Mouse (Mus musculus) lung, postnatal 0 days (tissue): ENCODE results near the gene Mgat4b. TPM values are rescaled to one million over a fixed set of nuclear protein-coding genes. Genes with fewer than 3 reads are reported as not detected.

Experiments used
- ATAC-seq: fragments of 200-750 bp; cut with Nextera tagmentation; 2 replicates; pipeline ENCODE4 v1.8.0; 2017; ENCODE audit warnings: moderate library complexity
- DNase-seq: peaks from one replicate; pipeline ENCODE4 v3.0.0-alpha.2; 2016; ENCODE audit warnings: low spot score
- H3K27ac ChIP-seq: fragments of 300-500 bp; sonication (generic); 2 replicates; pipeline ENCODE4 v1.5.1; 2014; ENCODE audit warnings: antibody characterized with exemption, mild to moderate bottlenecking, low read length, mixed read lengths
- H3K27me3 ChIP-seq: fragments of 300-500 bp; sonication (generic); replicated peaks from 2 replicates; pipeline ENCODE4 v1.6.1; 2014; ENCODE audit warnings: low read length, mixed read lengths; ENCODE audit not compliant: insufficient read depth
- H3K36me3 ChIP-seq: fragments of 300-500 bp; sonication (generic); 2 replicates; pipeline ENCODE4 v1.6.1; 2014; ENCODE audit warnings: low read length, mixed read lengths; ENCODE audit not compliant: insufficient read depth
- H3K4me1 ChIP-seq: fragments of 300-500 bp; sonication (generic); 2 replicates; pipeline ENCODE4 v1.6.1; 2014; ENCODE audit warnings: antibody characterized with exemption, low read depth, low read length, mixed read lengths; ENCODE audit not compliant: insufficient read depth
- H3K4me2 ChIP-seq: fragments of 300-500 bp; sonication (generic); replicated peaks from 2 replicates; pipeline ENCODE4 v1.6.1; 2014; ENCODE audit warnings: low read depth, mild to moderate bottlenecking, low read length, moderate library complexity, mixed read lengths
- H3K4me3 ChIP-seq: fragments of 300-500 bp; sonication (generic); 2 replicates; pipeline ENCODE4 v1.5.1; 2014; ENCODE audit warnings: low read depth, low read length
- H3K9ac ChIP-seq: fragments of 300-500 bp; sonication (generic); replicated peaks from 2 replicates; pipeline ENCODE4 v1.6.1; 2014; ENCODE audit warnings: low read depth, mild to moderate bottlenecking
- H3K9me3 ChIP-seq: fragments of 300-500 bp; sonication (generic); 2 replicates; pipeline ENCODE4 v1.6.1; 2016; ENCODE audit warnings: low read length, mixed read lengths
- CTCF ChIP-seq: IDR thresholded peaks from 2 replicates; pipeline ENCODE4 v1.5.1; 2016; ENCODE audit warnings: antibody characterized with exemption, mild to moderate bottlenecking
- EP300 ChIP-seq: IDR thresholded peaks from 2 replicates; pipeline ENCODE4 v1.6.1; 2016; ENCODE audit warnings: antibody characterized with exemption, mild to moderate bottlenecking, control low read depth
- WGBS: fragments of 180-500 bp; shearing (Covaris S2); extraction: QIAGEN DNeasy Blood & Tissue Kit; methylation state at CpG from one replicate; pipeline ENCODE4 v1.1.7; 2014; 5-methylcytosine and 5-hydroxymethylcytosine counted together
- polyA plus RNA-seq: library from polyadenylated mRNA; unstranded; fragments of >200 nt; fragmentation: Nextera tagmentation; extraction: Ambion mirVana; gene quantifications from 2 replicates; pipeline ENCODE4 v1.2.1, GENCODE M21; 2015

Mgat4b gene
- polyA plus RNA-seq, 1 experiment from 2014 or later = 43.4 TPM

DNA sequence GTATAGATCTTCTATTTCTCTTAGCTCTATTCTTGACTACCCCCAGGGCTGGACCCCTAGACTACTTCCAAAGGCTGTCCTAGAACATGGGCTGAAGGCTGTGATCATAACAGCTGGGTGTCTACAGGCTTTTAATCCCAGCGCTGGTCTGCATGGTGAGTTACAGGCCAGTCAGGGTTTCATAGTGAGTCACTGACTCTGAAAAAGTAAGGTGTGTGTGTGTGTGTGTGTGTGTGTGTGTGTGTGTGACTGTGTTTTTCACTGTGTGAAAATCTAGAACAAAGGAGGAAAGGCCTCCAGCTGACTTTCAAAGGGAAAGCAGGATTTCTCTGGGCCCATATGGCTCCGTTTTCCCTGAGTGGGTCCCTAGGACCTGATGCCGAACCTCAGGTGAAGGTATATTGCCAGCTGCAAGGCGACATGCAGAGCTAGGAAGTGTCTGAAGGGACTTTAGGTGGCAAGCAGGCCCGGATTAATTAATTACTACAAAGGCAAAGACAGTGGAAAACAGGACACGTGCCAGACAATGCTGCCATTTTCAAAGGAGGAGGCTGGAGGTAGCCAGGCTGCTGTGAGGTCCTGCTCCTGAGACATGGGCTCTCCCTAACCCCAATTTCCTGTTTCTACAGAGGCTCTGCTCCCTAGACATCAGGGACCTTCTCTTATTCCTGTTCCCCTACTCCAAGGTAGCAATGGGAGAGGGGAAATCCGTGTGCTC lies 12.0 kb downstream of the Mgat4b start:
- DNase-seq (no peak), ATAC-seq (no peak)
- Histone ChIP-seq H3K4me1 (peaks cover 11% of the 10 kb centered on the region; the same call in 1 of the 2 replicates), H3K4me2 (no peak overlapping the region), H3K4me3 (no peak overlapping the region), H3K27ac (no peak overlapping the region), H3K27me3 (no peaks in the 10 kb centered on the region), H3K9me3 (no peaks in the 10 kb centered on the region), H3K9ac (no peak overlapping the region), H3K36me3 (no peaks in the 10 kb centered on the region)
- TF ChIP-seq CTCF = no peak
- TF ChIP-seq EP300 = no peak
- 73% methylated on average over 7 of the region's 7 CpGs for WGBS

DNA sequence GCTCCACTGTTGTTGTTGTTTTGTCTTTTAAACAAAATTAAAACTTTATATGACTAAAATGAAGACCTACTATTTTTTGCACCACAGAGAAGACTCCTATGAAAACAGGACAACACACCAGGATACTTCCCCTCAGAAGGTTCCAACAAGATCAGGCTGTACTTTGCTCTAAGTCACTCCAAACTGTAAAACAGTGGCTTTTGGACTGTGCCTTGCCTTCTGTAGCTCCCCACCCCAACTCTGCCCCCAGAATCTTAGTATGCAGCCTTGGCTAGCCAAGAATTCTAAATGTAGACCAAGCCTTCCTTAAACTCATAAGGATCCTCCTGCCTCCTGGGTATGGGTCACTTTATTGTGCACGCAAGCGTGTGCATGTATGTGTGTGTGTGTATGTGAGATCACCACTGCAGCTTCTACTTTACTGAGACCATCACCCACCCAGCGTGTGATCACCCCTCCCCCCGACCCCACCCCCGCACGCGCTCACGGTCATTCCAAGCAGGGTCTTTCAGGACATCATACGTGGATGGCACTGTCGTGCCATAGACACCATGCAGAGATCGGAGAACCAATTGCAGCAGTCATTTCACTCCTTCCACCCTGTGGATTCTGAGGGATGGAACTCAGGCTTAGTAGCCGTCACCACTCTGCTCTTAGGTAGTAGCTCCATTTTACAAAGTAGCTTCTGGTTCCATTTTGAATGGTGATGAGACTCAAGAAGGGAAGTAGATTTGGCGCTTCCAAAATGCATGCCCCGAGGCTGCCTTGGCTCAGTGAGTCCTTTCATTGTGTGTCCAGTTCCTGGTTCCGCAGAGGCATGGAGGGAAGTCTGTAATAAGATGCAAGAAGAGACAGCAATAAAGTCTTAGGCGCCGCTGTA lies 13.3 kb downstream of the Mgat4b start:
- Histone ChIP-seq H3K36me3 (no peaks in the 10 kb centered on the region), H3K4me2 (peak overlapping the region; percentile 99), H3K4me1 (peaks cover 16% of the 10 kb centered on the region; the same call in 1 of the 2 replicates), H3K9ac (peak overlapping the region; percentile 91; the same call in 1 of the 2 replicates), H3K27ac (peak overlapping the region; percentile 81; the same call in 1 of the 2 replicates), H3K4me3 (peak overlapping the region; percentile 71), H3K9me3 (no peaks in the 10 kb centered on the region), H3K27me3 (no peaks in the 10 kb centered on the region)
- ATAC-seq = no peak
- no peak for DNase-seq
- no peak for TF ChIP-seq CTCF
- TF ChIP-seq EP300 = no peak
- 7% methylated on average over 17 of the region's 17 CpGs for WGBS

DNA sequence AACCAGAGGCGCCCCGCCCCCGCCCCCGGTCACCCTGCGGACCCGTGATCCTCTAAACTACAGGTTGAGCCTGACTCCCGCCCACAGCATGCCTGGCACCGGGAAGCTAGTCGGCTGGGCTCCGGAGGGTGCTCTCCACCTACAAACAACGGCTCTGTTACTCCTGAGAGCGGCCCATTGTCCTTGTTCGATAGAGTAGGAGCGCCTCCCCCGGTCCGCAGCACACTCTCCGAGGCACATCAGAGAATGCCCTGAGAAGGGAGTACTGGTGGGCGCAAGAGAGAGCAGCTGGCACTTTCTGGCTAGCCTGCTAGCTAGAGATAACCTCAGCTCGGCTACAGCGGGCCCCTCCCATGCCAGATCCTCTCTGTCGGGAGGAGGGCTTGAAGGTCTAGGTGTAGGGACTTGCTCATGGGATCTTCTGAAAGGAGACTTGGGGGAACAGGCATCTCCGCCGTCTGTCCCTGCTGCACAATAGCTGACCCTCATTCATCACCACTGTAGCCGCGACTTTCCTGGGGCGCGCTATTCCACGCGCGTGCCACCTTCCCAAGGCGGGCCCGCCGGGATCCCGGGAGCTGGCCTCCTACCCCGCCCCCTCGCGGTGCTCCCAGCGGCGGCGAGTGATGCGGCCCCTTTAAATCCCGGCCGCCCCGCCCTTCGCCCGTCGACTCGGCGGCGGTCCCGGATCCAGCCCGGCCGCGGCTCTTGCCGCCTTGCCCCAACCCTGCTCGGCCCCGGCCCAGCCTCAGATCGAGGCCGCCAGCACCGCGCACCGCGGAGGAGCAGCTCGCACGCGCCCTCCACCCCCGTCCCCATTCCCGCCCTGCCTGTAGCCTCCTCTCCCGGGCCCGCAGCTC lies 14.2 kb downstream of the Mgat4b start:
- no peaks in the 10 kb centered on the region for H3K36me3 ChIP-seq
- peak; percentile 92 for DNase-seq

DNA sequence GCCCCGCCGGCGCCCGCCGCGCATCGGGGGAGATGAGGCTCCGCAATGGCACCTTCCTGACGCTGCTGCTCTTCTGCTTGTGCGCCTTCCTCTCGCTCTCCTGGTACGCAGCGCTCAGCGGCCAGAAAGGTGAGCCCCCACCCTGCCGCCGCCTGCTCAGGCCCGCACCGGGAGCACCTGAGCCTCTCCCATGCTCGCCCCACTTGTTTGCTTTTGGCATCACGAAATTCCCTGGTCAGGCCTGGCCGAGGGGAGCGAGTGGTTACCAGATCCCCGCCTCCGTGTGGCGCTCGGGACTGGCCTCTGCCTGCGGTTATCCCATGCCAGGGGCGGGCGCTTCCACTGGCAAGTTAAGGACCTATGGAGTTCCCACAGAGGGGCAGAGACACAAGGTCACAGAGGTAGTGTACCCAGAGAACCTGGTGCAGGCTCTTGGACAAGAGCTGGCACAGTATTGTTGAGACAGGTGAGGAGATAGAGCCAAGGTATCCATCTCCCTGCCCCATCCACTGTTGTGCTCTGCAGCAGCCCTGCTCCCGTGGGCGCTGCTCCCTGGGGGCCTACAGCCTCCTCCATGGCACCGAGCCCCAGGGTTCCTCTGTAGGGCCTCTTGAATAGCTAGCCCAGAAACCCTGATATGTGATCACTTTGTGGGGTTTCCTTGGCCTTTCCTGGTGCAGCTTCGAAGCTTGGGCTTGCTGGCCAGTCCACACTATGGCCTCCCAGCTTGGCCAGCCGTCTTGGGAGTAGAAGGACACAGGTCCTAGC lies 15.1 kb downstream of the Mgat4b start:
- DNase-seq = peak; percentile 59

More for the DNA sequence above, 14.2 kb downstream of the Mgat4b start:
- H3K9me3 ChIP-seq = no peaks in the 10 kb centered on the region
- peak overlapping the region; percentile 91 for H3K9ac ChIP-seq
- peak overlapping the region; percentile 99 for H3K4me2 ChIP-seq
- H3K27ac ChIP-seq = peak overlapping the region; percentile 81
- peaks cover 23% of the 10 kb centered on the region; the same call in 1 of the 2 replicates for H3K4me1 ChIP-seq
- H3K4me3 ChIP-seq = peak overlapping the region; percentile 71
- TF ChIP-seq EP300 = no peak
- peak; percentile 49 for TF ChIP-seq CTCF
- H3K27me3 ChIP-seq = no peaks in the 10 kb centered on the region
- ATAC-seq = peak; percentile 88
- under 1% methylated on average over 63 of the region's 70 CpGs for WGBS

DNA sequence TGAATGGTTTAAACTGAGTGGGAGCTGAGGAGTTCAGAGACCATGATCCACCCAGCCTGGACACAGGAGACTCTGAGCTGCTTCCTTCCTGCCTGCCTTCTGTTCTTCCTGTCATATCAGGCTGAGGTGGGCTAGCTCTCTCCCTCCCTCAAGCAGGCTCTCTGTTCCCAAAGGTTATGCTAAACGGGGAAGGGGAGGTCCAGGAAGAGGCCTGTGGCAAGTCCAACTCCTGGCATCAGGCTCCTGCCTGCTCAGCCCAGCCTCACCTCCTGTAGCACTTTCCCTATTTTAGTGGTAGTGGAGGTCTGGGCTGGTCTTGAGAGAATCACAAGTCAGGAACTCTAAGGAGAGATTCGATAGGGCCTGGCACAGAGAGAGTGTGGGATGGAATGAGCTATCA lies 15.7 kb downstream of the Mgat4b start:
- DNase-seq (no peak), ATAC-seq (no peak)
- Histone ChIP-seq H3K36me3 (0 out of 2 replicates have a peak, but pooled peaks cover under 1% of the 10 kb centered on the region), H3K4me1 (peaks cover 29% of the 10 kb centered on the region; the same call in 1 of the 2 replicates), H3K4me2 (peak overlapping the region; percentile 99), H3K9me3 (no peaks in the 10 kb centered on the region), H3K9ac (peak overlapping the region; percentile 91; the same call in 1 of the 2 replicates), H3K27ac (peak overlapping the region; percentile 81), H3K27me3 (no peaks in the 10 kb centered on the region), H3K4me3 (peak overlapping the region; percentile 71)
- TF ChIP-seq EP300 = no peak
- no peak for TF ChIP-seq CTCF
- 25% methylated on average over 2 of the region's 2 CpGs for WGBS

More for the DNA sequence above, 15.1 kb downstream of the Mgat4b start:
- peaks cover 29% of the 10 kb centered on the region; the same call in 1 of the 2 replicates for H3K4me1 ChIP-seq
- peak overlapping the region; percentile 81 for H3K27ac ChIP-seq
- no peaks in the 10 kb centered on the region for H3K36me3 ChIP-seq
- TF ChIP-seq CTCF = no peak
- TF ChIP-seq EP300 = no peak
- H3K27me3 ChIP-seq = no peaks in the 10 kb centered on the region
- 4% methylated on average over 27 of the region's 34 CpGs for WGBS
- no peaks in the 10 kb centered on the region for H3K9me3 ChIP-seq
- H3K4me2 ChIP-seq = peak overlapping the region; percentile 99
- H3K4me3 ChIP-seq = peak overlapping the region; percentile 71
- ATAC-seq = peak; percentile 32
- peak overlapping the region; percentile 91 for H3K9ac ChIP-seq
